Mouse (Mus musculus): ENCODE data around the gene Grn. TPM values are rescaled to one million over a fixed set of nuclear protein-coding genes. Genes with fewer than 3 reads are reported as not detected.

The Grn gene
- total and polyA plus RNA-seq, 3 experiments, result 63.7 to 453 (median 106) TPM

- Histone ChIP-seq H3K4me2 (ENCODE audit: insufficient read depth, low read depth, poor library complexity, severe bottlenecking) (peak within 1 kb of the TSS; percentile 75), H3K9me3 (replicated peaks; ENCODE audit: low read length) (no peaks in the 10 kb centered on the region), H3K9ac (ENCODE audit: insufficient read depth, low read depth) (peak within 1 kb of the TSS; percentile 97), H3K79me2 (replicated peaks; ENCODE audit: control insufficient read depth, extremely low read depth, insufficient read depth, poor library complexity, severe bottlenecking) (peaks cover 12% of the 10 kb centered on the region), H3K4me1 (ENCODE audit: control insufficient read depth in 1 of 2, insufficient read depth in 2 of 2) (peaks cover 10 to 40% of the 10 kb centered on the region in 2 experiments), H3K27me3 (replicated peaks) (no peaks in the 10 kb centered on the region), H3K27ac (ENCODE audit: insufficient read depth, low read depth) (peak within 1 kb of the TSS; percentile 87), H3K36me3 (replicated peaks in 1 of 2; ENCODE audit: control insufficient read depth in 1 of 2, insufficient read depth in 1 of 2, low read length in 1 of 2) (peaks cover 30 to 33% of the 10 kb centered on the region in 2 experiments), H3K4me3 (replicated peaks in 1 of 3; ENCODE audit: low read depth in 2 of 3, low read length in 2 of 3, poor library complexity in 1 of 3) (peak within 1 kb of the TSS; percentile 63 to 99 (median 87))
- TF ChIP-seq MEF2A (IDR thresholded peaks at IDR 0.05; ENCODE audit: borderline replicate concordance, low read depth, low read length) (no peak), KAT2A (IDR thresholded peaks at IDR 0.05; ENCODE audit: insufficient replicate concordance, low read length) (0 out of 2 replicates have a peak, but pooled peaks have one; percentile 19), POLR2AphosphoS2 (IDR thresholded peaks at IDR 0.05; ENCODE audit: low read depth, low read length) (0 out of 2 replicates have a peak, but pooled peaks have one; percentile 18), RCOR1 (conservative IDR thresholded peaks at IDR 0.05; ENCODE audit: low read depth, low read length) (no peak), EP300 (IDR thresholded peaks at IDR 0.05; ENCODE audit: low read length) (no peak)
- dilution Hi-C loops (cut with MboI; ENCODE audit: extremely low pct_ligation_motif_present, extremely low pct_unique_long_range_greater_than_20kb, low sequenced_read_pairs), result loop anchor here (25.0 kb wide), 1 partner anchor 96 kb away; the partner anchor contains the start of gene Ubtf
- DNase-seq (ENCODE audit: extremely low read depth), result peak; percentile 75
- in situ Hi-C loops (cut with MboI; ENCODE audit: low pct_ligation_motif_present, low pct_unique_long_range_greater_than_20kb, low sequenced_read_pairs), result loop anchor here (5.0 kb wide), 1 partner anchor 86 kb away; no protein-coding TSS in a partner anchor
Observed at GRCm38 (mm10) chr11:102407834-102408215, 22.3 kb upstream of the Grn start, which contains the start of gene Slc25a39. TSS of gene Slc25a39 (minus strand) at chr11:102407946.

- Histone ChIP-seq H3K36me3 (replicated peaks in 1 of 2; ENCODE audit: control insufficient read depth in 1 of 2, insufficient read depth in 1 of 2, low read length in 1 of 2) (peaks cover 24 to 27% of the 10 kb centered on the region in 2 experiments), H3K79me2 (replicated peaks; ENCODE audit: control insufficient read depth, extremely low read depth, insufficient read depth, poor library complexity, severe bottlenecking) (peaks cover 12% of the 10 kb centered on the region), H3K9ac (ENCODE audit: insufficient read depth, low read depth) (peak overlapping the region; percentile 96), H3K27ac (ENCODE audit: insufficient read depth, low read depth) (peak overlapping the region; percentile 87), H3K27me3 (replicated peaks) (no peaks in the 10 kb centered on the region), H3K9me3 (replicated peaks; ENCODE audit: low read length) (no peaks in the 10 kb centered on the region), H3K4me1 (ENCODE audit: control insufficient read depth in 1 of 2, insufficient read depth in 2 of 2) (peaks cover 10 to 40% of the 10 kb centered on the region in 2 experiments), H3K4me3 (replicated peaks in 1 of 3; ENCODE audit: low read depth in 2 of 3, low read length in 2 of 3, poor library complexity in 1 of 3) (peak overlapping the region; percentile 63 to 87 (median 73)), H3K4me2 (ENCODE audit: insufficient read depth, low read depth, poor library complexity, severe bottlenecking) (peak overlapping the region; percentile 54)
- DNase-seq (ENCODE audit: extremely low read depth), result peak; percentile 100
- in situ Hi-C loops (cut with MboI; ENCODE audit: low pct_ligation_motif_present, low pct_unique_long_range_greater_than_20kb, low sequenced_read_pairs) (loop anchor here (5.0 kb wide), 1 partner anchor 86 kb away; no protein-coding TSS in a partner anchor), dilution Hi-C loops (cut with MboI; ENCODE audit: extremely low pct_ligation_motif_present, extremely low pct_unique_long_range_greater_than_20kb, low sequenced_read_pairs) (loop anchor here (25.0 kb wide), 1 partner anchor 96 kb away; the partner anchor contains the start of gene Ubtf)
- TF ChIP-seq NRF1 (IDR thresholded peaks at IDR 0.05; ENCODE audit: low read depth, low read length) (no peak; the same call in 1 of the 2 replicates), ZNF384 (IDR thresholded peaks at IDR 0.05; ENCODE audit: low read depth, low read length) (peak; percentile 65), ZKSCAN1 (IDR thresholded peaks at IDR 0.05; ENCODE audit: borderline replicate concordance, low read depth, low read length) (no peak), EP300 (IDR thresholded peaks at IDR 0.05; ENCODE audit: low read length) (no peak), POLR2AphosphoS2 (IDR thresholded peaks at IDR 0.05; ENCODE audit: low read depth, low read length) (peak; percentile 96), ZMIZ1 (IDR thresholded peaks at IDR 0.05; ENCODE audit: low read depth, low read length) (peak; percentile 98), KAT2A (IDR thresholded peaks at IDR 0.05; ENCODE audit: insufficient replicate concordance, low read length) (peak; percentile 77; the same call in 1 of the 2 replicates), SMC3 (IDR thresholded peaks at IDR 0.05; ENCODE audit: low read depth, low read length) (peak; percentile 33; the same call in 1 of the 2 replicates), MAFK (IDR thresholded peaks at IDR 0.05; ENCODE audit: insufficient replicate concordance, low read length) (0 out of 2 replicates have a peak, but pooled peaks have one; percentile 28), MYC (IDR thresholded peaks at IDR 0.05; ENCODE audit: low read depth, low read length) (peak; percentile 100), NELFE (IDR thresholded peaks at IDR 0.05; ENCODE audit: low read depth, low read length) (peak; percentile 97), ZC3H11A (IDR thresholded peaks at IDR 0.05; ENCODE audit: low read depth, low read length) (no peak), MAZ (IDR thresholded peaks at IDR 0.05; ENCODE audit: low read depth, low read length) (peak; percentile 82), JUN (IDR thresholded peaks at IDR 0.05; ENCODE audit: insufficient read depth, low read depth, low read length) (no peak), POLR2A (IDR thresholded peaks at IDR 0.05; ENCODE audit: low read depth, low read length) (peak; percentile 98), ELF1 (IDR thresholded peaks at IDR 0.05; ENCODE audit: low read depth, low read length) (peak; percentile 75; the same call in 1 of the 2 replicates), MXI1 (IDR thresholded peaks at IDR 0.05; ENCODE audit: low read depth, low read length) (peak; percentile 98), PAX5 (IDR thresholded peaks at IDR 0.05; ENCODE audit: low read length) (no peak), MAX (IDR thresholded peaks at IDR 0.05; ENCODE audit: low read length) (peak; percentile 99), IRF4 (IDR thresholded peaks at IDR 0.05; ENCODE audit: low read depth, low read length) (peak; percentile 81), CTCF (conservative IDR thresholded peaks at IDR 0.05 in 1 of 2, IDR thresholded peaks at IDR 0.05 in 1 of 2; ENCODE audit: low read depth in 2 of 2, low read length in 2 of 2) (no peak), BHLHE40 (IDR thresholded peaks at IDR 0.05; ENCODE audit: low read depth, low read length) (peak; percentile 99), JUND (conservative IDR thresholded peaks at IDR 0.05; ENCODE audit: low read depth, low read length) (0 out of 2 replicates have a peak, but pooled peaks have one; percentile 14), HCFC1 (IDR thresholded peaks at IDR 0.05; ENCODE audit: low read depth, low read length) (peak; percentile 81), GABPA (IDR thresholded peaks at IDR 0.05; ENCODE audit: insufficient replicate concordance, low read depth, low read length) (no peak; the same call in 1 of the 2 replicates), TBP (conservative IDR thresholded peaks at IDR 0.05; ENCODE audit: low read depth, low read length) (peak; percentile 98), ETS1 (conservative IDR thresholded peaks at IDR 0.05; ENCODE audit: low read depth, low read length) (peak; percentile 75), CHD1 (IDR thresholded peaks at IDR 0.05; ENCODE audit: low read depth, low read length) (0 out of 2 replicates have a peak, but pooled peaks have one; percentile 17)
Observed at GRCm38 (mm10) chr11:102408344-102408876, 21.7 kb upstream of the Grn start.

Measured in CH12.LX (cell line).